16 mouse cellular contexts compared by ENCODE assay signal in genomic region chr11:34982775-34983457, GRCm38 (mm10).
DNase-seq lines count a peak whose midpoint lies in the region; ATAC-seq and TF ChIP-seq lines count a peak whose summit lies in the region.
"Had no signal": no experiment of that assay in that cellular context is flagged by ENCODE, and none has a peak within 500 bp of the region (broad histone marks: within the 10 kb centered on the region; RNA-seq: fewer than 3 reads in every experiment).

No protein-coding gene starts in this region.

- no peaks in the 10 kb centered on the region for H3K36me3 ChIP-seq in lung, embryonic 16.5 days (ENCODE audit: control insufficient read depth, insufficient read depth, low read length)
- no peaks in the 10 kb centered on the region for H3K36me3 ChIP-seq in embryonic facial prominence, embryonic 14.5 days (ENCODE audit: control insufficient read depth, insufficient read depth, low read length)
- H3K36me3 ChIP-seq in thymus, adult 2 months (ENCODE audit: control insufficient read depth, insufficient read depth, low read length), result no peaks in the 10 kb centered on the region
- H3K36me3 ChIP-seq: hindbrain, embryonic 12.5 days; liver, embryonic 13.5 days had no signal

- peak overlapping the region; percentile 88 for H3K27ac ChIP-seq in lung, embryonic 16.5 days (ENCODE audit: low read length)
- H3K27ac ChIP-seq in embryonic facial prominence, embryonic 14.5 days (replicated peaks; ENCODE audit: low read depth, low read length), result peak overlapping the region; percentile 39; the same call in 1 of the 2 replicates
- H3K27ac ChIP-seq in thymus, adult 2 months (ENCODE audit: control insufficient read depth, insufficient read depth, low read length), result no peak overlapping the region
- H3K27ac ChIP-seq: heart, adult 2 months; hindbrain, embryonic 12.5 days; kidney, postnatal 0 days; liver, embryonic 13.5 days had no signal

- WGBS in lung, embryonic 16.5 days, result 43% methylated on average over 5 of the region's 5 CpGs
- 37% methylated on average over 5 of the region's 5 CpGs for WGBS in embryonic facial prominence, embryonic 14.5 days
- WGBS in thymus, adult 2 months, result 88% methylated on average over 5 of the region's 5 CpGs

- H3K9me3 ChIP-seq in lung, embryonic 16.5 days (ENCODE audit: control insufficient read depth, low read length), result no peaks in the 10 kb centered on the region
- no peaks in the 10 kb centered on the region for H3K9me3 ChIP-seq in embryonic facial prominence, embryonic 14.5 days (ENCODE audit: control insufficient read depth, low read length)
- H3K9me3 ChIP-seq: hindbrain, embryonic 12.5 days; liver, embryonic 13.5 days; megakaryocyte, embryonic 14.5 days had no signal

- no peak for TF ChIP-seq POLR2A in thymus, adult 2 months (IDR thresholded peaks at IDR 0.05; ENCODE audit: control insufficient read depth, extremely low read depth, insufficient read depth, low read length, poor library complexity)

- no peak for TF ChIP-seq CTCF in thymus, adult 2 months (IDR thresholded peaks at IDR 0.05; ENCODE audit: borderline replicate concordance, control insufficient read depth, extremely low read depth, insufficient read depth, low read length, poor library complexity)

- peak; percentile 95 for ATAC-seq in lung, embryonic 16.5 days (ENCODE audit: low read depth)
- ATAC-seq in embryonic facial prominence, embryonic 14.5 days (ENCODE audit: low read depth), result no peak
- ATAC-seq: forebrain, postnatal 0 days had no signal

- H3K27me3 ChIP-seq in lung, embryonic 16.5 days (ENCODE audit: control insufficient read depth, insufficient read depth, low read depth, low read length), result no peaks in the 10 kb centered on the region
- H3K27me3 ChIP-seq in embryonic facial prominence, embryonic 14.5 days (replicated peaks; ENCODE audit: control insufficient read depth, insufficient read depth, low read length), result no peaks in the 10 kb centered on the region
- no peaks in the 10 kb centered on the region for H3K27me3 ChIP-seq in thymus, adult 2 months (ENCODE audit: control insufficient read depth, insufficient read depth, low read length)
- H3K27me3 ChIP-seq: hindbrain, embryonic 12.5 days; liver, embryonic 13.5 days; megakaryocyte, embryonic 14.5 days had no signal

- no peak overlapping the region for H3K9ac ChIP-seq in lung, embryonic 16.5 days (ENCODE audit: low read length)
- no peak overlapping the region for H3K9ac ChIP-seq in embryonic facial prominence, embryonic 14.5 days (ENCODE audit: low read depth, low read length)
- H3K9ac ChIP-seq: forebrain, postnatal 0 days; hindbrain, embryonic 12.5 days; liver, embryonic 13.5 days had no signal

- H3K4me3 ChIP-seq in lung, embryonic 16.5 days (ENCODE audit: low read length), result no peak overlapping the region
- H3K4me3 ChIP-seq in embryonic facial prominence, embryonic 14.5 days (ENCODE audit: low read depth, low read length), result no peak overlapping the region
- no peak overlapping the region for H3K4me3 ChIP-seq in thymus, adult 2 months (ENCODE audit: control insufficient read depth, insufficient read depth, low read length)
- H3K4me3 ChIP-seq: heart, adult 2 months; hindbrain, embryonic 12.5 days; liver, embryonic 13.5 days; megakaryocyte, embryonic 14.5 days had no signal

- H3K4me1 ChIP-seq in lung, embryonic 16.5 days (replicated peaks; ENCODE audit: control insufficient read depth, insufficient read depth, low read length), result peaks cover 6% of the 10 kb centered on the region; the same call in 1 of the 2 replicates
- H3K4me1 ChIP-seq in embryonic facial prominence, embryonic 14.5 days (ENCODE audit: control insufficient read depth, insufficient read depth, low read length), result peaks cover 6% of the 10 kb centered on the region
- H3K4me1 ChIP-seq in thymus, adult 2 months (replicated peaks; ENCODE audit: control insufficient read depth, insufficient read depth, low read length), result no peaks in the 10 kb centered on the region
- H3K4me1 ChIP-seq: hindbrain, embryonic 12.5 days; liver, embryonic 13.5 days; megakaryocyte, embryonic 14.5 days had no signal

- no peak overlapping the region for H3K4me2 ChIP-seq in lung, embryonic 16.5 days (ENCODE audit: low read depth, low read length)
- no peak overlapping the region for H3K4me2 ChIP-seq in embryonic facial prominence, embryonic 14.5 days (ENCODE audit: low read depth, low read length)
- H3K4me2 ChIP-seq: hindbrain, embryonic 12.5 days; liver, embryonic 13.5 days had no signal

- peak; percentile 10 for DNase-seq in embryo, embryonic 11 days
- no peak for DNase-seq in embryo, embryonic 10 days (ENCODE audit: low spot score)
- DNase-seq in lung, postnatal 14 days, result no peak
- peak; percentile 27 for DNase-seq in embryonic facial prominence, embryonic 14.5 days (ENCODE audit: low spot score)
- peak; percentile 20 for DNase-seq in skeletal muscle tissue, adult 2 months (ENCODE audit: low read depth, low spot score)
- no peak for DNase-seq in thymus, adult 2 months
- no peak for DNase-seq in c-Kit-positive CD71-positive TER-119-positive erythroid progenitor cells, embryonic 14.5 days (ENCODE audit: low spot score)
- DNase-seq: cerebellum, adult 11-12 months; forebrain, postnatal 0 days; heart, adult 2 months; liver, embryonic 13.5 days; thymus, postnatal 4 days had no signal

Comparison
In these comparisons a context has a peak if more than half of its experiments do, and no peak if none do; other contexts are left out.
1. DNase-seq: peak in embryo, embryonic 11 days (single experiment), embryonic facial prominence, embryonic 14.5 days (single experiment) and skeletal muscle tissue, adult 2 months (single experiment); none in embryo, embryonic 10 days (single experiment), lung, postnatal 14 days (single experiment), thymus, adult 2 months (single experiment) and c-Kit-positive CD71-positive TER-119-positive erythroid progenitor cells, embryonic 14.5 days (single experiment).